Mouse (Mus musculus): Measurements from ENCODE around the gene Msrb3. TPM values are rescaled to one million over a fixed set of nuclear protein-coding genes. Genes with fewer than 3 reads are reported as not detected.
"Not testable (repeated sequence)": the region's sequence is repeated elsewhere in the genome, so short reads cannot be mapped to it uniquely, and the experiment has no call there.

The Msrb3 gene
- polyA plus RNA-seq, 1 experiment from 2014 or later, result 2.0 TPM

DNA sequence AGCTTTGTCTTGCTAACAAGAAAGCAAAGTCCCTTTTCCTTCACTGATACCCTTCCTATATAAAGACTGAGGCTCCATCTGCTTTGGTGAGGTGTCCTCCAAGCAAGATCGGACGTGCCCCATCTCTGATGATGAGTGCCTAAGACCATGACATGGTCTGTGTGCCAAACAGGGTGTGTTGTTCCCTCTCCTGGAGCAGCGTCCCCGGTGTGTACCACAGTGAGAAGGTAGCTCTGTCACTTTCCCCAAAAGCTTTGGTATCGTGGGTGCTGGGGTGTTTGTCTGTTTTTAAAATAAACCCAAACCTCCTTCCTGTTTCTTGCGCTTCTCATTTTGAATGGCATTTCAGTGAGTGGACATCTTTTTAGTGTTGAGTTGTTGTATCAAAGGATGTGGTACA is 139.0 kb downstream of the Msrb3 start:
- WGBS, result 95% methylated on average over 6 of the region's 6 CpGs
- Histone ChIP-seq H3K36me3 (no peaks in the 10 kb centered on the region), H3K4me3 (replicated peaks) (no peak overlapping the region)

GRCm38 (mm10) chr10:120752454-120752853 is 146.4 kb downstream of the Msrb3 start:
- no peaks in the 10 kb centered on the region for H3K9me3 ChIP-seq
- 94% methylated on average over 5 of the region's 5 CpGs for WGBS
- ATAC-seq, result no peak
- H3K4me3 ChIP-seq (replicated peaks), result no peak overlapping the region
- H3K4me2 ChIP-seq (replicated peaks), result no peak overlapping the region
- peaks cover 7% of the 10 kb centered on the region; the same call in 1 of the 2 replicates for H3K27me3 ChIP-seq
- no peak overlapping the region for H3K9ac ChIP-seq (replicated peaks)
- H3K4me1 ChIP-seq (replicated peaks), result no peaks in the 10 kb centered on the region
- no peak overlapping the region for H3K27ac ChIP-seq
- no peaks in the 10 kb centered on the region for H3K36me3 ChIP-seq

More for the DNA sequence above, 139.0 kb downstream of the Msrb3 start:
- peaks cover 13% of the 10 kb centered on the region for H3K4me1 ChIP-seq (replicated peaks)
- no peak overlapping the region for H3K27ac ChIP-seq
- H3K27me3 ChIP-seq, result no peaks in the 10 kb centered on the region
- H3K9me3 ChIP-seq, result no peaks in the 10 kb centered on the region
- no peak overlapping the region for H3K9ac ChIP-seq (replicated peaks)
- no peak for ATAC-seq
- no peak overlapping the region for H3K4me2 ChIP-seq (replicated peaks)

DNA sequence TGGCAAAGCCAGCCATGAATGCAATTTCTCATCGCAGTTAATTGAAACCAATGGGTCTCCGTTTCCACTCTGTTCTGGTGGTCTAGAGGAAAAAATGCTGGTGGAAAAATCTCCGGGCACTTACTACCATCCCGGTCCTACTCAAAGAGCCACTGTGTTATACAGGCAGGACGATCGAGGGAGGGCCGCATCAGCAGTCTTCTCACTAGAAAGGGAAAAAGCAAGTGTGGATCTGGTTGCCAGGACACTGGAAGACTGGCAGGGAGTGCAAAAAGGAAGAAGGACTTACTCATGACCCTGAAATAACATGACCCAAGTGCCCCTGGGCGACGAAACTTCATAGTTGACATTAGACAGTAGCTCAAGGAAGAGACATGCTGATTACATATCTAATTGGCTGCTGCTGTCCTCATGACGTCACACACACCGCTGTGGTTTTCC is 147.1 kb downstream of the Msrb3 start:
- Histone ChIP-seq H3K36me3 (no peaks in the 10 kb centered on the region), H3K4me3 (replicated peaks) (no peak overlapping the region), H3K9ac (replicated peaks) (no peak overlapping the region), H3K4me2 (replicated peaks) (no peak overlapping the region), H3K9me3 (no peaks in the 10 kb centered on the region), H3K27me3 (peaks cover 13% of the 10 kb centered on the region; the same call in 1 of the 2 replicates), H3K4me1 (replicated peaks) (no peaks in the 10 kb centered on the region), H3K27ac (no peak overlapping the region)
- WGBS, result 82% methylated on average over 11 of the region's 11 CpGs
- no peak for ATAC-seq

- H3K27ac ChIP-seq, result no peak overlapping the region
- no peak overlapping the region for H3K9ac ChIP-seq (replicated peaks)
- ATAC-seq, result no peak
- H3K4me3 ChIP-seq (replicated peaks), result no peak overlapping the region
- H3K4me2 ChIP-seq (replicated peaks), result no peak overlapping the region
- H3K36me3 ChIP-seq, result no peaks in the 10 kb centered on the region
- WGBS, result 80% methylated on average over 11 of the region's 11 CpGs
- no peaks in the 10 kb centered on the region for H3K4me1 ChIP-seq (replicated peaks)
- H3K9me3 ChIP-seq, result no peaks in the 10 kb centered on the region
- peaks cover 16% of the 10 kb centered on the region for H3K27me3 ChIP-seq
These were observed 147.6 kb downstream of the Msrb3 start for GRCm38 (mm10) chr10:120751295-120751722.

DNA sequence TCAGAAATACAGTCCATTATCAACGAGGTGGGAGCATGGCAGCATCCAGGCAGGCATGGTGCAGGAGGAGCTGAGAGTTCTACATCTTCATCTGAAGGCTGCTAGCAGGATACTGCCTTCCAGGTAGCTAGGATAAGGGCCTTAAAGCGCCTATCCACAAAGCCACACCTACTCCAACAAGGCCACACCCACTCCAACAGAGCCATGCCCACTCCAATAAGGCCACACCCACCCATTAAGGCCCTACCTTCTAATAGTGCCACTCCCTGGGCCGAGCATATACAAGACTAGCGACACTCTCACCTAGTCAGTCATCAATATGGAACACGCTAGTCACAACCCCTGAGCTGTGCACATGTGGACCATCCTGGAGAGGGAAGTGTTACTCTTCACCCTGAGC is 149.3 kb downstream of the Msrb3 start:
- H3K36me3 ChIP-seq; ATAC-seq; H3K27ac ChIP-seq; H3K4me3 ChIP-seq (replicated peaks); H3K9ac ChIP-seq (replicated peaks); H3K4me1 ChIP-seq (replicated peaks); H3K9me3 ChIP-seq; H3K4me2 ChIP-seq (replicated peaks): not testable (repeated sequence)
- WGBS, result 93% methylated on average over 5 of the region's 5 CpGs
- H3K27me3 ChIP-seq, result peaks cover 23% of the 10 kb centered on the region

DNA sequence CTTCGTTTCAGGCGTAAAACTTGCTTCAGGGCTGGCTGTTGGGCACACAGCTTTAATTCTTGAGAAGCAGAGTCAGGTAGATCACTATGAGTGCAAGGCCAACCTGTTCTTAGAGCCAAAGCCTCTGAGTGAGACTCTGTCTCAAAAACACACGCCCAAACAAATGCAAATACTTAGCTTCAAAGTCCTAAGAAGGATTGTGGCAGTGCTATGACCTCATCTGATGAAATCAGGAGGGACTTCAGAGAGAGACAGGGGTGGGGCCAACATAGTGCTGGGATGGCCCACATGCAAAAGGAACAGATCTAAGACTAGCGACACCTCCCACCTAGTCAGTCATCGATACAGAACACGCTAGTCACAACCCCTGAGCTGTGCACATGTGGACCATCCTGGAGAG is 150.7 kb downstream of the Msrb3 start:
- 80% methylated on average over 6 of the region's 6 CpGs for WGBS
- H3K9me3 ChIP-seq, result peaks cover 3% of the 10 kb centered on the region; the same call in 1 of the 2 replicates
- no peak overlapping the region for H3K9ac ChIP-seq (replicated peaks)
- H3K36me3 ChIP-seq, result no peaks in the 10 kb centered on the region
- H3K4me3 ChIP-seq (replicated peaks), result no peak overlapping the region
- no peak overlapping the region for H3K27ac ChIP-seq
- H3K27me3 ChIP-seq, result peaks cover 30% of the 10 kb centered on the region
- no peak overlapping the region for H3K4me2 ChIP-seq (replicated peaks)
- H3K4me1 ChIP-seq (replicated peaks), result peaks cover 13% of the 10 kb centered on the region; the same call in 1 of the 2 replicates
- ATAC-seq, result no peak

GRCm38 (mm10) chr10:120745138-120745856 is 153.6 kb downstream of the Msrb3 start:
- Histone ChIP-seq H3K27me3 (peaks cover 47% of the 10 kb centered on the region), H3K4me2 (replicated peaks) (peak overlapping the region; percentile 75), H3K27ac (no peak overlapping the region; the same call in 1 of the 2 replicates), H3K36me3 (no peaks in the 10 kb centered on the region), H3K9ac (replicated peaks) (peak overlapping the region; percentile 65), H3K4me3 (replicated peaks) (peak overlapping the region; percentile 42), H3K4me1 (replicated peaks) (peaks cover 13% of the 10 kb centered on the region; the same call in 1 of the 2 replicates), H3K9me3 (peaks cover 3% of the 10 kb centered on the region; the same call in 1 of the 2 replicates)
- WGBS, result 4% methylated on average over 18 of the region's 18 CpGs
- peak; percentile 91 for ATAC-seq

DNA sequence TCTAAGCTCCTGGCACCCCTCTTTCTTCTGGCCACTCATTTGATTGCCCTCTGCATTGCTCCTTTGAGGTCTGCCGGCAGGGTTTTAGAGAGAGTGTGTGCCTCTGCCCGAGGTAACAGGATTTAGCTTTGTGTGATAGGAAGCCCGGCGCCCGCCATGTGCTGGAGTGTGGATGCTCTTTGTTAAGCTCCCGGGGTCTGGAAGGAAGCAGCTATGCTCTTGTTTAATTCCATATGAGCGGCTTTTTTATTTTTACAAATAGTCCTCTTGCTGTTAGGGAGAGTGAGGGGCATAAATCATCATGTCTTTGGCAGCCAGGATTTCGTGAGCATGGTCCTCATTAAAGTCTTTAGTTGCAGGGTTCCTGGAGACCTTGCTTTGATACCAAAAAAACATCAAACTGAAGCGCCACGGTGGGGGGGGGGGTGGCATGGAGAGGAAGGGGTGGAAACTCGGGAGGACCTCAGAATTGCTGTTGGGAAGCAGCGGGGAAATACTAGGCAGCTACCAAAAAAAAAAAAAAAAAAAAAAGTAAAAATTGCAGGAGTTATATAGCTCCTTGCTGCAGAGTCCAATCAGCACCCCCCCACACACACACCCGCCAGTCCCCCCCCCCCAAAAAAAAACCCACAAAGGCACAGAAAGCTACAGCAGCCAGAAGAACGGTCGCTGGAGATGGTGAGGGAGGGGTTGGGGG is 154.3 kb downstream of the Msrb3 start:
- Histone ChIP-seq H3K27me3 (peaks cover 51% of the 10 kb centered on the region), H3K27ac (peak overlapping the region; percentile 53), H3K9ac (replicated peaks) (peak overlapping the region; percentile 65), H3K9me3 (peaks cover 3% of the 10 kb centered on the region; the same call in 1 of the 2 replicates), H3K36me3 (no peaks in the 10 kb centered on the region), H3K4me1 (replicated peaks) (peaks cover 13% of the 10 kb centered on the region; the same call in 1 of the 2 replicates), H3K4me2 (replicated peaks) (peak overlapping the region; percentile 75), H3K4me3 (replicated peaks) (peak overlapping the region; percentile 42)
- WGBS, result under 1% methylated on average over 15 of the region's 15 CpGs
- peak; percentile 66 for ATAC-seq

DNA sequence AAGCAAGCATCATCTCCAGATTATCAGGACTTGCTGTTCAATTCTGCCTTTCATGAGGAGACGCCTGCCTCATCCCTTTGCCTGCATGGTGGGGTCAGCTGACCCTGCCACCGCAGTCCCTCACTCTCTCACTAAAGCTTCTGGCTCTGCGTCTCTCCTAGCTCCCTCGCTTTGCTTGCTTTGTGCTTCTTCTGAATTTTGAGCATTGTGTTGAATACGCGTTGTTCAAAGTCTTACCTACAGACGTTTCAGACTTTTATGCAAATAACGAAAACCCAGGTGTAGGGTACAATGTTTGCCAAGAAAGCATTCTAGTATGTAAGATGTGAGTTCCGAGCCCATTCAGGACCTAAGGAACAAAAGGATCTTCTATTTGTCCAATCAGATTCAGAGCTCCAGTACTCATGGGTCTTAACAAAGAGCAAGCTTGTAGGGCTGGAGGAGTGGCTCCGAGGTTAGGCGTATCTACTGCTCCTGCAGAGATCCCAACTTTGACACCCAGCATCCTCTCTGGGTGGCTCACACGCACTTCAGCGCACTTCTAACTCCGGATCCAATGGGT is 162.3 kb downstream of the Msrb3 start:
- Histone ChIP-seq H3K9ac (replicated peaks) (no peak overlapping the region), H3K4me3 (replicated peaks) (peak overlapping the region; percentile 36), H3K27ac (no peak overlapping the region), H3K27me3 (peaks cover 22% of the 10 kb centered on the region), H3K9me3 (no peaks in the 10 kb centered on the region), H3K4me1 (replicated peaks) (peaks cover 17% of the 10 kb centered on the region), H3K36me3 (no peaks in the 10 kb centered on the region), H3K4me2 (replicated peaks) (peak overlapping the region; percentile 62)
- ATAC-seq, result peak; percentile 62; the same call in 1 of the 2 replicates
- WGBS, result 6% methylated on average over 14 of the region's 14 CpGs

DNA sequence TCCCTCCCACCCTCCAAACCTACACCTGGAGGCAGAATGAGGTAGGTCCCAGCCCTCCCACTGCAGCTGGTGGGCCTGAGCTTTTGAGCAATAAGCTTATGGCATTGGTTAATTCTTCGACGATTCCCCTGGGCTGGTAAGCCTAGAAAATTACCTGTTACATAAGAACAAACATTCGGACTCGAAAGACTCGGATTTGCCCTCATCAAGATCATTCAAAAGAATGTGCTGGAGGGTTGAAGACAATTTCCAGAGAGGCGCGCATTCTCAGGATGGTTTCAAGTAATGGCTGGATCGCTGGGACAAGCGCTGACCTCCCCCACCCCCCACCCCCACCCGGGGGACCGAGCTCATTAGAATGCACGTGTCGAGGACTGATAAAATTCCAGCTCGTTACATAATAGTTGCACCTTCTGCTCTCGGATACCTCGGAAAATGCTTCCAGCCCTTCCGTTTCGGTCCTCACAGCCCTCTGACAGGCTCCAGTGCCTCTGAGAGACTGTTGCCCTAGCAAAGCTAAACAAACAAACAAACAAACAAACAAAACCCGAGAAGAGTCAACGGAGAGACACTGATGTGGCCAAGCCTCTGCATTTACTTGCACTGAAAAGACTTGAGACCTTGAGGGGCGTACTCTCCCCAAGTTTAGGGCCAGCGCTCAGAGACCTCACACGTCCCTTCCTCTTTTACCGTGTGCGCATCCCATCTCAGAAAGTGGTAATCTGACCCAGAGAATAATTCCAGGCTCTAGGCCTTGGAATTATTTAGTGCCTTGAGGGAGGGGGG is 163.0 kb downstream of the Msrb3 start:
- Histone ChIP-seq H3K27ac (no peak overlapping the region), H3K9me3 (no peaks in the 10 kb centered on the region), H3K4me1 (replicated peaks) (peaks cover 17% of the 10 kb centered on the region), H3K27me3 (peaks cover 16% of the 10 kb centered on the region), H3K4me2 (replicated peaks) (peak overlapping the region; percentile 62), H3K4me3 (replicated peaks) (peak overlapping the region; percentile 36), H3K36me3 (no peaks in the 10 kb centered on the region), H3K9ac (replicated peaks) (peak overlapping the region; percentile 33; the same call in 1 of the 2 replicates)
- WGBS, result 3% methylated on average over 25 of the region's 25 CpGs
- no peak for ATAC-seq

- WGBS, result 99% methylated on average over 2 of the region's 2 CpGs
- no peak for ATAC-seq
- no peak overlapping the region for H3K9ac ChIP-seq (replicated peaks)
These were observed 164.5 kb downstream of the Msrb3 start for GRCm38 (mm10) chr10:120734364-120734763.

More at GRCm38 (mm10) chr10:120734364-120734763, 164.5 kb downstream of the Msrb3 start:
- no peaks in the 10 kb centered on the region for H3K36me3 ChIP-seq
- H3K4me2 ChIP-seq (replicated peaks), result no peak overlapping the region
- no peaks in the 10 kb centered on the region for H3K9me3 ChIP-seq
- H3K4me3 ChIP-seq (replicated peaks), result no peak overlapping the region
- H3K4me1 ChIP-seq (replicated peaks), result peaks cover 17% of the 10 kb centered on the region
- no peak overlapping the region for H3K27ac ChIP-seq
- peaks cover 10% of the 10 kb centered on the region for H3K27me3 ChIP-seq

Measured in midbrain, embryonic 13.5 days (tissue).